Mouse (Mus musculus) leukemia stem cell, adult 10-12 weeks (primary cell): ENCODE measurements around the gene Mrpl22. TPM values are rescaled to one million over a fixed set of nuclear protein-coding genes. Genes with fewer than 3 reads are reported as not detected.

Experiments
- polyA plus RNA-seq: library from polyadenylated mRNA; stranded (reverse); fragments of >175 nt; gene quantifications from 2 replicates; pipeline ENCODE4 v1.2.3, GENCODE M21; 2012; ENCODE audit warnings: low replicate concordance

Gene Mrpl22
- polyA plus RNA-seq, result 9.7 and 17.5 TPM in 2 replicates

GRCm38 (mm10) chr11:58171459-58172091 lies at the start of gene Mrpl22:
Gene Mrpl22, plus strand, starts transcription at chr11:58171661.

DNA sequence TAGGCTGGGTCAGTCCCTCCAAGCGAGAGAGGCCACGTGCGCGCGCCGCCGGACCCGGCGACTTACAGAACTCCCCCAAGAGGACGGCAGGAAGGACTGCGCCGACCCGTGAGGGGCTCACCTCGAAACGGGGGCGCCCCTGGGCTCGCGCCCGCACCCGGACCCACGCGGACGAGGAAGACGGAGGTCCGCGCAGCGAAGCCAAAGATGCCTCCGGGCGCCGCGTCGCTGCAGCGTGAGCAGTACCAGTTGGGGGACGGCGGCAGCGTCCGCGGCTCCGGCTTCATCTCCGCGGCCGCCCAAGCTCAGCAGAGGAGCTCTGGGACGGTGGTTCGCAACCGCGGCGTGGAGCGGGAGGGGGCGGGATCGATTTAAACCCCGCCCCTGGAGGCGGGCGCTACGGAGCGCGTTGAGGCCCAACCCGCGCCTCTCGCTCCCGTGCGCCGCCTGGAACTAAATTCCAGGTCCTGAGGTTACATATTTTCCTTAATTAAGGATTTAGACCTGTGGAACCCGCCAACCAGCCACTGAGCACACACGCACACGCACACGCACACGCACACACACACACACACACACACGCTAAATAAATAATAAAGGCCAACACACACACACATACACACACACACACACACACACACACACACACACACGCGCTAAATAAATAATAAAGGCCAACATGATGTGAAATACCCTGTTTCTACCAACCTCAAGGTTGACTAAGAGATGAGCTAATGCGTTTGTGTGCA lies 3.1 kb upstream of the Mrpl22 start, which contains the start of gene Gemin5:
Gemin5 (minus strand) TSS at position 373 of the 749 bp plus-strand sequence.

GRCm38 (mm10) chr11:58199229-58200037 lies 28.0 kb downstream of the Mrpl22 start, which contains the start of the genes Igtp and Irgm2:
Gene Igtp, plus strand, starts transcription at chr11:58199556.
Gene Irgm2, plus strand, starts transcription at chr11:58199618.

Other genes with a start within 250 kb of the Mrpl22 start
- 71.2 and 109 TPM in 2 replicates for gene Larp1, start 162.6 kb upstream of the Mrpl22 start, polyA plus RNA-seq
- not detected in 2 replicates for gene Gm12248, start 78.5 kb upstream of the Mrpl22 start, polyA plus RNA-seq
- 1.4 and 1.8 TPM in 2 replicates for gene Cnot8, start 67.5 kb upstream of the Mrpl22 start, polyA plus RNA-seq
- gene Gemin5, start 3.1 kb upstream of the Mrpl22 start, polyA plus RNA-seq, result 5.4 and 15.5 TPM in 2 replicates
- gene Igtp, start 27.9 kb downstream of the Mrpl22 start, polyA plus RNA-seq, result 3.9 and 13.2 TPM in 2 replicates
- gene Irgm2, start 28.0 kb downstream of the Mrpl22 start, polyA plus RNA-seq, result 0.48 and 4.8 TPM in 2 replicates
- 0.10 TPM in 1 of 2 replicates, not detected in the other for gene 4930438A08Rik, start 103.1 kb downstream of the Mrpl22 start, polyA plus RNA-seq
- 25.2 and 34.0 TPM in 2 replicates for gene Zfp692, start 135.4 kb downstream of the Mrpl22 start, polyA plus RNA-seq
- 10.0 and 24.2 TPM in 2 replicates for gene Zfp672, start 158.7 kb downstream of the Mrpl22 start, polyA plus RNA-seq
- 21.9 and 39.3 TPM in 2 replicates for gene Sh3bp5l, start 159.1 kb downstream of the Mrpl22 start, polyA plus RNA-seq
- not detected in 2 replicates for gene Lypd8, start 207.4 kb downstream of the Mrpl22 start, polyA plus RNA-seq
- gene 1810065E05Rik, start 249.4 kb downstream of the Mrpl22 start, polyA plus RNA-seq, result not detected in 2 replicates